Mouse (Mus musculus) bone marrow, adult 2 months (tissue): ENCODE measurements around the gene Apol8. TPM values are rescaled to one million over a fixed set of nuclear protein-coding genes. Genes with fewer than 3 reads are reported as not detected.
A peak's percentile ranks its signal among the peaks of the same experiment; 100 is the strongest.
"Not testable (repeated sequence)": the region's sequence is repeated elsewhere in the genome, so short reads cannot be mapped to it uniquely, and the experiment has no call there.

Experiments used
- H3K27ac ChIP-seq: fragments of 200-500 bp; 2 replicates; pipeline ENCODE4 v1.5.1; 2012; ENCODE audit warnings: low read depth, mild to moderate bottlenecking, control low read depth, inconsistent platforms, low read length; ENCODE audit not compliant: control insufficient read depth, poor library complexity, insufficient read depth
- H3K4me1 ChIP-seq: fragments of 200-500 bp; 2 replicates; pipeline ENCODE4 v1.6.1; 2011; ENCODE audit warnings: low read length; ENCODE audit not compliant: control insufficient read depth, insufficient read depth
- H3K4me3 ChIP-seq: fragments of 200-500 bp; replicated peaks from 2 replicates; pipeline ENCODE3; 2011; ENCODE audit warnings: mild to moderate bottlenecking, low read depth, low read length, control low read depth; ENCODE audit not compliant: control insufficient read depth
- CTCF ChIP-seq: fragments of 200-500 bp; IDR thresholded peaks from 2 replicates; pipeline ENCODE4 v1.5.1; 2011; ENCODE audit warnings: low read length, control low read depth; ENCODE audit not compliant: control insufficient read depth, insufficient read depth
- POLR2A ChIP-seq: fragments of 200-500 bp; IDR thresholded peaks from 2 replicates; pipeline ENCODE4 v1.6.1; 2011; ENCODE audit warnings: low read depth, mild to moderate bottlenecking, control low read depth, low read length, borderline replicate concordance; ENCODE audit not compliant: control insufficient read depth
- WGBS: fragments of 180-500 bp; shearing (Covaris S2); methylation state at CpG from one replicate; pipeline ENCODE4 v1.1.7; 2018; 5-methylcytosine and 5-hydroxymethylcytosine counted together
- polyA plus RNA-seq: library from polyadenylated mRNA; stranded (reverse); fragments of >200 nt; gene quantifications from 2 replicates; pipeline ENCODE4 v1.2.4, GENCODE M21; 2011; ENCODE audit warnings: low replicate concordance; ENCODE audit not compliant: missing spikeins, insufficient read depth, insufficient read length

Apol8 gene
- polyA plus RNA-seq, 1 experiment, result 47.8 TPM

DNA sequence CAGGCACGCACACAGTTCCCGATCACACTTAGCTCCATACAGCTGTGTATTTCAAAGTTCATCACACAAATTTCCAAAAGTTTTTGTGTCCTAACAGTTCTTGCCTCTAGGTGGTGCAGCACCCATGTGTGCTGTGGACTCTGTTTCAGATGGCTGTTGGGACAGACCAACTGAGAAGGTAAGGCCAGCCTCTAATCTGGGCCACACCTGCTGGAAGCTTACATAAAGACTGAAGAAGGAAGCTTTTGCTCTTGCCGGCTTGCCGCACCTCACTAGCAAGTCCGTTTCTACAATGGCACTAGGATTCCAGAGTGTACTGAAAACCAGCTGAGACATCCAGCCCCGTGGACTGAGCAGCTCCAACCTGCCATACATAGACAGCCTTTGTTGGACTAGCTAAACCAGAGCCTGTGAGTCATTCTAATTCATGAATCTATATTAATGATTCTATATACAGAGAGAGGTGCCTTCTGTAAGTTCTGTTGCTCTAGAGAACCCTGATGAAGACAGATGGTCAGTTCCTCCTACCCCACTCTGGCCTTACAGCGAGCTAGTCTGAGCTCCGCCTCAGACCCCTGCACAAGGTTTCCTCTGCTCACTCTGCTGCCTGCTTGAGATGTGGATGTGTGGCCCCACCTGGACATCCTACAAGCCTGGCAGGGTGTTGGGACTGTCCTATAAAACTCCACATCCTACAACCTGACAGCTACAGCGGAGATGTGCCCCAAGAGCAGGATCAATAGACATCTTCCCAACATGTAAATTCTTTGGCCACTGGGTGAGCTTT, 16.1 kb downstream of the Apol8 start:
- TF ChIP-seq POLR2A (no peak), CTCF (peak; percentile 39; the same call in 1 of the 2 replicates)
- 72% methylated on average over 9 of the region's 9 CpGs for WGBS
- Histone ChIP-seq H3K4me3 (no peak overlapping the region), H3K27ac (no peak overlapping the region), H3K4me1 (no peaks in the 10 kb centered on the region)

DNA sequence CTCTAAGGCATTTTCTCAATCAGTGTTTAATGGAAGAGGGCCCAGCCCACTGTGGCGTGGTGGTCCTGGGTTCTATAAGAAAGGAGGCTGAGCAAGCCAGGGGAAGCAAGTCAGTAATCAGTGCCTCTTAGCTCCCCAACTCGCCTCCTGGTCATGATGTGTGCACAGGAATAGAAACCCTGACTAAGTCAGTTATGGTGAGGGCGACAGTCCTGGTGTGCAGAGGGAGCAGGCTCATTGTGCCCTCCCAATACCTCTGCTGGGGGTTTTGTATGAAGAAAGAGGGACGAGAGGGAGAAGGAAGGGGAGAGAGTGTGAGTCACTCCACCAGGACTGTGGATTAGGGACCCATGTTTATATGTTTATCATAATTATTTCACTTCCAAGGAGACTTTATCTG, 22.9 kb downstream of the Apol8 start:
- not testable (repeated sequence) for H3K4me3 ChIP-seq, H3K4me1 ChIP-seq, H3K27ac ChIP-seq
- 44% methylated on average over 4 of the region's 4 CpGs for WGBS

GRCm38 (mm10) chr15:77733380-77733779, 23.4 kb downstream of the Apol8 start:
- H3K4me1 ChIP-seq, H3K4me3 ChIP-seq: not testable (repeated sequence)
- 47% methylated on average over 8 of the region's 8 CpGs for WGBS

GRCm38 (mm10) chr15:77732851-77733250, 24.0 kb downstream of the Apol8 start:
- 66% methylated on average over 10 of the region's 10 CpGs for WGBS
- not testable (repeated sequence) for H3K4me3 ChIP-seq, H3K4me1 ChIP-seq, H3K27ac ChIP-seq

More at GRCm38 (mm10) chr15:77733380-77733779, 23.4 kb downstream of the Apol8 start:
- not testable (repeated sequence) for H3K27ac ChIP-seq

- WGBS, result 81% methylated on average over 5 of the region's 5 CpGs
- no peak for TF ChIP-seq POLR2A
- TF ChIP-seq CTCF, result no peak
- no peak overlapping the region for H3K27ac ChIP-seq
Measured at GRCm38 (mm10) chr15:77731605-77732004, 25.2 kb downstream of the Apol8 start.

DNA sequence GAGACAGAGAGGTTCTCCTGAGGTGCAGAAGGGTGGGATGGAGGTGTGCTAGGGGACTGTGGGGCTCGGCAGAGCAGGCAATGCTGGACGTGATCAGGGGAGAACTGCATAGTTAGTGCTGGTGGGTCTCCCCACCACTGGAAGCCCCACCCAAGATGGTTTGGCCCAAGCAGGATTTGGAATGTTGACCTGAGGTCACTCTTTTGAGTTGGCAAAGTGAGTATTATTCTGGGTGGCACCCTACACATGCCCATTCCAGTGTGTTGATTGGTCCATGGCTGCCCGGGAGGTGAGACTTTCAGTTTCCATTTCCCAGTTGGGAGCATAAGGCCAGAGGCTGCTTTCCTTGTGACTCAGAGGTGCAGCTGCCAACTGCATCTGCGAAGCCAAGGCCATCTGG, 28.1 kb downstream of the Apol8 start, which contains the start of gene Apol9b:
Gene Apol9b, plus strand, starts transcription at position 301 of the 400 bp plus-strand sequence.
- not testable (repeated sequence) for H3K4me3 ChIP-seq, H3K27ac ChIP-seq, H3K4me1 ChIP-seq
- 100% methylated on average over 1 of the region's 4 CpGs for WGBS

More at GRCm38 (mm10) chr15:77731605-77732004, 25.2 kb downstream of the Apol8 start:
- no peak overlapping the region for H3K4me3 ChIP-seq
- no peaks in the 10 kb centered on the region for H3K4me1 ChIP-seq

GRCm38 (mm10) chr15:77727745-77728144, 29.1 kb downstream of the Apol8 start:
- H3K4me3 ChIP-seq, H3K27ac ChIP-seq, H3K4me1 ChIP-seq: not testable (repeated sequence)
- WGBS, result 84% methylated on average over 3 of the region's 3 CpGs

DNA sequence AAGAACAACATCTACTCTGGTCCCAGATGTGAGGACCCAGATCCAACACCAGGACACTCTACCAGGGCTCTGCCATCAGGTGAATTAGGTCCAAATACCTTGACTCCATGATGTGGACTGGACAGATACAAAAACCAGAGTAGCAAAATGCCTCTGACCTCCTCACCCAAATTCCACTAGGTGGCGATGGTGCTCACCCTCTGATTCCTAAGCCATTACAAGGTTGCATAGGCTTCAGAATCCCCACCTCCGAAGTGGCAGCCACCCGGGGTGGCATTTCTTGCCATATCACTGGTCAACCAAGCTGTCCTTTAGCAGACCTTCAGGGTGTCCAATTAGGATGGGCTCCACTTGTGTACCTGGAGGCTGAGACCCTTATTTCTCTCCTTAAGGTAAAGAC, 29.7 kb downstream of the Apol8 start:
- not testable (repeated sequence) for H3K27ac ChIP-seq, H3K4me1 ChIP-seq, H3K4me3 ChIP-seq
- WGBS, result 3% methylated on average over 3 of the region's 3 CpGs
- peak; percentile 39; the same call in 1 of the 2 replicates for TF ChIP-seq CTCF

DNA sequence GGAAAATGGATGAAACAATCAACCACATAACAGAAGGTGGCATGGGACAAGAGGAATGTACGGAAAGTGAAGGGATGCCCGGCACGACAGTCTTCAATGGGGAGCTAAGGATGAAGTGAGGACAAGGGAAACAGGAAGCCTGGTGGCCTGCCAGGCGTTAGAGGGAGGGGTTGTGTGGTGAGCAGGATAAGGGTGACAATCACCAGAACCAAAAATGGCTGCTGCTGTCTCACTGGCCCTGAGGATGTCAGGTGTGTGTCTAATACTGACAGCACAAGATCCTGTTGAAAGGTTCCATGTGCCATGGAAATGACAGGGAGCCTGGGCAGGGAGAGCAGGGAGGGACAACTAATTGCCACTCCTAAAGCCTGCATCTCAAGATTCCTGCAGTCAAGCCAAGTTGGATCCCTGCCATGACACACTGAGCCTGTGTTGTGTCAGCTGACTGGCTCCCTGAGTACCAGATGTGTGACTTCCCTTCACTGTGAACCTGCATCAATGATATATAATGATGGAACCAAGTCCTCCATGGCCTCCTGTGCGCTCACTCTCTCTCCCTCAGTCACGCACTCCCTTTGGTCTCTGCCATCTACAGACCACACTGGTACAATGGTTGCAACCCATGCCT, 31.3 kb downstream of the Apol8 start:
- not testable (repeated sequence) for H3K4me3 ChIP-seq, H3K27ac ChIP-seq, H3K4me1 ChIP-seq
- WGBS, result 57% methylated on average over 6 of the region's 6 CpGs

DNA sequence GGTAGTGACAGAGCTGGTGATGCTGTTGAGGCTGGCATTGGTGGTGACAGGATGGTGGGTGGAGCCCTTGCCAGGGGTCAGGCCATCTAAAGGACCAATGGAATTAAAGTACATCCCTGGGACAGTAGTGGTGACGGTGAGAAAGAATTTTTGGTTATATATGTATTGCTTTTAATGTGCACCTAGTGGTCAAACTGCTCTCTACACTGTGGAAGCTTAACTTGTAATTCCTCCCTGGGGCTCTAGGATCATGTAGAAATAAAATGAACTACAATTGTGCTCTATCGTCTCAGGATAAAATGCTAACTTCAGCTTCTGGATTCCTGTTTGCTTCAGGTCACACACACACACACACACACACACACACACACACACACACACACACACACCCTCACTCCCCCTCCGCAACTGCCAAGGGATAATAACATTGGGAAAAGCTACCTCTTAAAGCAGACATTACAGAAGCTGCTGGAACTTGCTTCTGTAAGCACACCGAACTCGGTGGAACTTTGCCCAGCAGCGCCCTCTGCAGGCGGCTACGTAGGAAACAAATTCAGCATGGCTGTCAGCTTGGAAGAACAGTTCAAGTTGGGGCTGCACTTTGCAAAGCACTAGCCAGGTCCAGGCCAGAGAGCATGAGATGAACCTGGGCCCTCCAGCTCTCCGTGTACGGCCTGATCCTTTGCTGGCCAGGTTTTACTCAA, 32.4 kb downstream of the Apol8 start:
- not testable (repeated sequence) for H3K27ac ChIP-seq, H3K4me3 ChIP-seq, H3K4me1 ChIP-seq
- 24% methylated on average over 4 of the region's 10 CpGs for whole genome bisulfite sequencing

DNA sequence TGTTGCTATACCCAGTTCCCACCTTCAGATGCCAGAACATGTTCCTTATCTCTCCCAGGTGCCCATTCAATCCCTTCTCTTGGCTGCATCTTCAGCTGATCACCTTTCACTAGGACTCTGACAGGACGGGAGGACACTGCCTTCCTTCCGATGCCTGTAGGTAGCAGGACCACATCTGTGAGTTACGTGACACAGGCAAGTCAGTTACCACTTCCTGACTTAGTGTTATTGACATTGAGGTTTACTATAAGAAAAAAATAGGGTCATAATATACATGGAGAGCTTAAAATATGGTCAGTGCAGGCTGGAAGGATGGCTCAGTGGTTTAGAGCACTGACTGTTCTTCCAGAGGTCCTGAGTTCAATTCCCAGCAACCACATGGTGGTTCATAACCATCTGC, 35.3 kb downstream of the Apol8 start:
- H3K4me1 ChIP-seq, H3K27ac ChIP-seq, H3K4me3 ChIP-seq: not testable (repeated sequence)
- no CpG with 5 or more reads among the region's 3 CpGs for WGBS

- not testable (repeated sequence) for H3K4me1 ChIP-seq, H3K4me3 ChIP-seq, H3K27ac ChIP-seq
- WGBS, result 70% methylated on average over 4 of the region's 6 CpGs
Measured at GRCm38 (mm10) chr15:77718240-77718639, 38.6 kb downstream of the Apol8 start.

- H3K4me1 ChIP-seq, H3K4me3 ChIP-seq, H3K27ac ChIP-seq: not testable (repeated sequence)
- WGBS, result 60% methylated on average over 1 of the region's 1 CpGs
Measured at GRCm38 (mm10) chr15:77708936-77709335, 47.9 kb downstream of the Apol8 start.
